Mouse (Mus musculus) liver, adult (tissue): ENCODE measurements around the gene Gm10260.

ENCODE experiments used
- GATA4 ChIP-seq: IDR thresholded peaks from 2 replicates; pipeline ENCODE4 v1.6.1; 2014; ENCODE audit warnings: mild to moderate bottlenecking, low read length; ENCODE audit not compliant: insufficient replicate concordance

Gene Gm10260

GRCm38 (mm10) chr13:97760532-97760931 is at the start of gene Gm10260:
Gene Gm10260, minus strand, starts transcription at chr13:97760632.
- no peak for TF ChIP-seq GATA4

GRCm38 (mm10) chr13:97809828-97810227 is 49.4 kb upstream of the Gm10260 start:
- no peak for TF ChIP-seq GATA4

GRCm38 (mm10) chr13:97805907-97806306 is 45.5 kb upstream of the Gm10260 start:
- TF ChIP-seq GATA4 = no peak

GRCm38 (mm10) chr13:97802386-97802785 is 42.0 kb upstream of the Gm10260 start:
- no peak for TF ChIP-seq GATA4

- TF ChIP-seq GATA4 = no peak
Measured at GRCm38 (mm10) chr13:97797462-97797861, 37.0 kb upstream of the Gm10260 start.

- no peak for TF ChIP-seq GATA4
Measured at GRCm38 (mm10) chr13:97794780-97795179, 34.3 kb upstream of the Gm10260 start.

GRCm38 (mm10) chr13:97793932-97794331 is 33.5 kb upstream of the Gm10260 start:
- no peak for TF ChIP-seq GATA4

GRCm38 (mm10) chr13:97791664-97792063 is 31.2 kb upstream of the Gm10260 start:
- TF ChIP-seq GATA4 = no peak

GRCm38 (mm10) chr13:97789782-97790450 is 29.5 kb upstream of the Gm10260 start:
- no peak for TF ChIP-seq GATA4

GRCm38 (mm10) chr13:97785167-97785835 is 24.9 kb upstream of the Gm10260 start:
- no peak for TF ChIP-seq GATA4

- TF ChIP-seq GATA4 = no peak
Measured at GRCm38 (mm10) chr13:97783423-97784143, 23.2 kb upstream of the Gm10260 start.

- TF ChIP-seq GATA4 = no peak
Measured at GRCm38 (mm10) chr13:97782063-97782462, 21.6 kb upstream of the Gm10260 start.

GRCm38 (mm10) chr13:97781637-97782036 is 21.2 kb upstream of the Gm10260 start:
- TF ChIP-seq GATA4 = no peak

GRCm38 (mm10) chr13:97780556-97780955 is 20.1 kb upstream of the Gm10260 start:
- no peak for TF ChIP-seq GATA4

- no peak for TF ChIP-seq GATA4
Measured at GRCm38 (mm10) chr13:97779657-97780445, 19.4 kb upstream of the Gm10260 start.
